Mouse (Mus musculus) midbrain, embryonic 16.5 days (tissue): ENCODE measurements at regions not wholly inside any gene's neighbourhood (a gene's known extent, or its start where the extent isn't known, plus 50 kb on each side); places are given as distances from the start of the nearest gene placed in this dataset.

Source experiments
- ATAC-seq: fragments of 200-750 bp; cut with Nextera tagmentation; 2 replicates; pipeline ENCODE4 v1.8.0; 2017; ENCODE audit warnings: moderate TSS enrichment
- H3K27ac ChIP-seq: fragments of 300-500 bp; sonication (generic); 2 replicates; pipeline ENCODE4 v1.5.1; 2014; ENCODE audit warnings: mild to moderate bottlenecking, low read length, mixed read lengths
- H3K27me3 ChIP-seq: fragments of 300-500 bp; sonication (generic); 2 replicates; pipeline ENCODE4 v1.6.1; 2014; ENCODE audit warnings: low read depth, low read length, mixed read lengths; ENCODE audit not compliant: control insufficient read depth, insufficient read depth
- H3K36me3 ChIP-seq: fragments of 300-500 bp; sonication (generic); 2 replicates; pipeline ENCODE4 v1.6.1; 2014; ENCODE audit warnings: mild to moderate bottlenecking, low read length, moderate library complexity, mixed read lengths; ENCODE audit not compliant: control insufficient read depth, insufficient read depth
- H3K4me1 ChIP-seq: fragments of 300-500 bp; sonication (generic); 2 replicates; pipeline ENCODE4 v1.6.1; 2014; ENCODE audit warnings: mild to moderate bottlenecking, low read length, mixed read lengths; ENCODE audit not compliant: control insufficient read depth, insufficient read depth
- H3K4me2 ChIP-seq: fragments of 300-500 bp; sonication (generic); 2 replicates; pipeline ENCODE4 v1.6.1; 2014; ENCODE audit warnings: mild to moderate bottlenecking, low read length, mixed read lengths
- H3K4me3 ChIP-seq: fragments of 300-500 bp; sonication (generic); 2 replicates; pipeline ENCODE4 v1.5.1; 2014; ENCODE audit warnings: low read depth, mild to moderate bottlenecking, low read length, moderate library complexity, mixed read lengths
- H3K9ac ChIP-seq: fragments of 300-500 bp; sonication (generic); 2 replicates; pipeline ENCODE4 v1.6.1; 2014; ENCODE audit warnings: low read depth, low read length, mixed read lengths
- H3K9me3 ChIP-seq: fragments of 300-500 bp; sonication (generic); replicated peaks from 2 replicates; pipeline ENCODE4 v1.6.1; 2014; ENCODE audit warnings: mild to moderate bottlenecking, low read length, mixed read lengths; ENCODE audit not compliant: control insufficient read depth, poor library complexity, severe bottlenecking
- WGBS: fragments of 180-500 bp; shearing (Covaris S2); extraction: QIAGEN DNeasy Blood & Tissue Kit; methylation state at CpG from one replicate; pipeline ENCODE4 v1.1.7; 2014; 5-methylcytosine and 5-hydroxymethylcytosine counted together

DNA sequence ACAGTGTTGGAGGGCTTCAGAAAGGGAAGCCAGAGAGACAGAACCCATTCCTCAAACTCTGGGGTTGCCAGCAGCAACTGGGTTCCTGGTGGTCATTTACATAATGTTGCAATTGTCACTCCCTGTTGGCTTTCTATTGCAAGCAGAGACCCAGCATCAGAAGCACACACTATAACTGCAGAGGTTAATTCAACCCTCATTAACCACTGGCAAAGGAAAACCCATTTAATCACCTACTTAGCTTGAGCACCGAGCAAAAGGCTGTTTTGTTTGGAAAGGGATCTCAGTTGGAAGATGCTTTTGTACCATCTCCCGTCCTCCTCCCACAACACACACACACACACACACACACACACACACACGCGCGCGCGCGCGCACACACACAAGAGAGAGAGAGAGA lies 312.0 kb downstream of the Prdm2 start:
- H3K36me3 ChIP-seq: no peaks in the 10 kb centered on the region
- no peaks in the 10 kb centered on the region for H3K4me1 ChIP-seq
- WGBS: 81% methylated on average over 9 of the region's 9 CpGs
- no peak for ATAC-seq
- no peaks in the 10 kb centered on the region for H3K27me3 ChIP-seq
- no peak overlapping the region for H3K27ac ChIP-seq
- H3K9me3 ChIP-seq: no peaks in the 10 kb centered on the region; the same call in 1 of the 2 replicates
- no peak overlapping the region for H3K9ac ChIP-seq
- H3K4me2 ChIP-seq: no peak overlapping the region
- H3K4me3 ChIP-seq: no peak overlapping the region

- WGBS: 76% methylated on average over 1 of the region's 1 CpGs
- no peak overlapping the region for H3K27ac ChIP-seq
- no peak for ATAC-seq
- H3K4me2 ChIP-seq: no peak overlapping the region
- no peaks in the 10 kb centered on the region; the same call in 1 of the 2 replicates for H3K9me3 ChIP-seq
- H3K4me3 ChIP-seq: no peak overlapping the region
- no peaks in the 10 kb centered on the region for H3K4me1 ChIP-seq
- H3K36me3 ChIP-seq: no peaks in the 10 kb centered on the region
- H3K9ac ChIP-seq: no peak overlapping the region
- no peaks in the 10 kb centered on the region for H3K27me3 ChIP-seq
Measured at GRCm38 (mm10) chr4:142898994-142899393, 313.8 kb downstream of the Prdm2 start.

- Histone ChIP-seq H3K27me3 (no peaks in the 10 kb centered on the region), H3K4me3 (no peak overlapping the region), H3K9me3 (0 out of 2 replicates have a peak, but pooled peaks cover 2% of the 10 kb centered on the region), H3K36me3 (no peaks in the 10 kb centered on the region), H3K9ac (no peak overlapping the region), H3K4me2 (no peak overlapping the region), H3K27ac (no peak overlapping the region), H3K4me1 (peaks cover 15% of the 10 kb centered on the region)
- ATAC-seq: no peak
- WGBS: 100% methylated on average over 1 of the region's 1 CpGs
Measured at GRCm38 (mm10) chr4:142890711-142891110, 322.1 kb downstream of the Prdm2 start.

GRCm38 (mm10) chr4:142888891-142889290 lies 323.9 kb downstream of the Prdm2 start:
- Histone ChIP-seq H3K9me3 (0 out of 2 replicates have a peak, but pooled peaks cover 2% of the 10 kb centered on the region), H3K36me3 (no peaks in the 10 kb centered on the region), H3K27ac (no peak overlapping the region), H3K4me1 (peaks cover 15% of the 10 kb centered on the region), H3K4me3 (no peak overlapping the region), H3K27me3 (no peaks in the 10 kb centered on the region), H3K4me2 (no peak overlapping the region), H3K9ac (no peak overlapping the region)
- no peak for ATAC-seq
- 83% methylated on average over 4 of the region's 4 CpGs for WGBS

DNA sequence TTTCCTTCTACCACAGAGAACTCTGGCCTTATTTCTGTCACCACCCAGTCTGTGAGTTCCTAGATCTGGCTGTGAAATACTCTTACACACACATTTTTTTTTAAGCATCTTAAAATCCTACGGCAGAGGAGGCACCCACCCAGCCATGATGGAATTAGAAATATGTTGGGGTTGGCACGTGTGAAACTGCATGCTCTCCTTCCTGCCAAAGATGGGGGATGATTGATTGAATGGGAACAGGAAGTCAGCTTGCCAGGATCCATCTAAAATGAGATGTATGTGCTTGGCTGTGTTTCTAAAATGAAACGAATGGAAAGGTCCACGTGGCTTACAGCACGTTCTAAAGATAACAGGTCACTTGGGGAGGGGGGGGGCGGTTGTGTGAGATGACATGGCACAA lies 324.9 kb downstream of the Prdm2 start:
- ATAC-seq: no peak
- 0 out of 2 replicates have a peak, but pooled peaks cover 2% of the 10 kb centered on the region for H3K9me3 ChIP-seq
- H3K4me3 ChIP-seq: no peak overlapping the region
- H3K27me3 ChIP-seq: no peaks in the 10 kb centered on the region
- peaks cover 15% of the 10 kb centered on the region for H3K4me1 ChIP-seq
- no peak overlapping the region for H3K9ac ChIP-seq
- H3K4me2 ChIP-seq: no peak overlapping the region
- 69% methylated on average over 6 of the region's 6 CpGs for WGBS
- no peak overlapping the region; the same call in 1 of the 2 replicates for H3K27ac ChIP-seq
- no peaks in the 10 kb centered on the region for H3K36me3 ChIP-seq

DNA sequence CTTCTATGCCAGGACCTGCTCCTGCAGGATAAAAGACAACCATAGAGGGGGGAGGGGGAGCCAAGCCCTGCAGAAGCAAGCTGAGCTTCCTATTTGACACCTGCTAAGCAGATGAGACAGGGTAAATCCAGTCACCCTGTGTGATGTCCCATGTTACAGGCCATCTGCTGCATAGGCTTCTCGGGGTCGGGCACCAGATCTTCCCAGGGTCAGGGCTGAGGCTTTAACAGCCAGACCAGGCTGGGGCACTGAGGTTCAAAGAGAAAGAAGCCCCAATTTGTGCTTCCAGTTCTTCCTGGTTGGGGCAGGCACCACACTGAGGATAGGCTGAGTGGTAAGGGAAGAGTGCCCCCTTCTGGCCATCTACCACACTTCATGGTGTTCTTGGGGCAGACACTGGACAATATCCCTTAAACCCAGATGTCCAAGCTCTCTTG lies 332.5 kb downstream of the Prdm2 start:
- Histone ChIP-seq H3K27ac (no peak overlapping the region), H3K36me3 (no peaks in the 10 kb centered on the region), H3K4me3 (no peak overlapping the region), H3K27me3 (no peaks in the 10 kb centered on the region), H3K9ac (no peak overlapping the region), H3K9me3 (no peaks in the 10 kb centered on the region; the same call in 1 of the 2 replicates), H3K4me1 (peaks cover 6% of the 10 kb centered on the region), H3K4me2 (no peak overlapping the region)
- 8% methylated on average over 2 of the region's 2 CpGs for WGBS
- peak; percentile 64; the same call in 1 of the 2 replicates for ATAC-seq

GRCm38 (mm10) chr4:142876151-142876550 lies 336.6 kb downstream of the Prdm2 start:
- H3K9me3 ChIP-seq: no peaks in the 10 kb centered on the region; the same call in 1 of the 2 replicates
- H3K4me1 ChIP-seq: peaks cover 6% of the 10 kb centered on the region
- no peak overlapping the region for H3K4me2 ChIP-seq
- H3K27me3 ChIP-seq: no peaks in the 10 kb centered on the region
- 88% methylated on average over 3 of the region's 3 CpGs for WGBS
- H3K27ac ChIP-seq: no peak overlapping the region
- H3K36me3 ChIP-seq: no peaks in the 10 kb centered on the region
- H3K4me3 ChIP-seq: no peak overlapping the region
- no peak for ATAC-seq
- no peak overlapping the region for H3K9ac ChIP-seq

GRCm38 (mm10) chr4:142875105-142875504 lies 337.7 kb downstream of the Prdm2 start:
- Histone ChIP-seq H3K9me3 (no peaks in the 10 kb centered on the region; the same call in 1 of the 2 replicates), H3K4me2 (no peak overlapping the region), H3K4me1 (peaks cover 2% of the 10 kb centered on the region), H3K27ac (no peak overlapping the region), H3K4me3 (no peak overlapping the region), H3K36me3 (no peaks in the 10 kb centered on the region), H3K27me3 (no peaks in the 10 kb centered on the region), H3K9ac (no peak overlapping the region)
- 70% methylated on average over 5 of the region's 5 CpGs for WGBS
- ATAC-seq: no peak

DNA sequence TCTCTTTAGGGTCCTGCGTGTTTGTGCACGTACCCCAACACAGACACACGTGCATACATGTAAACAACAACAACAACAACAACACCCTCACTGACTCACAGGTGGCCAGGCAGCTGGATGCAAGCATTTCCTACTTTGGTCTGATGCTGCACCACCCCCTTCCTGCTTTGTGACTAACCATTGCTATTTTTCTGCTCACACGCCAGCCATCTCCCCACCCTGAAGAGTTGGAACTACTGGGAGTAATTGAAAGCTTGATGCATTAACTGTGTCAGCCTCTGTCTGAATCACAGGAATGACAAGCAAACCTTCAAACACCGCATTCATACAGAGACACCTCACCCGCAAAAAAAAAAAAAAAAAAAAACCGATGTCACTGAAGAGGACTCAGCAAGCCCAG lies 346.5 kb downstream of the Prdm2 start:
- ATAC-seq: no peak
- no peaks in the 10 kb centered on the region for H3K9me3 ChIP-seq

More for the DNA sequence above, 346.5 kb downstream of the Prdm2 start:
- Histone ChIP-seq H3K27ac (no peak overlapping the region), H3K9ac (no peak overlapping the region), H3K36me3 (no peaks in the 10 kb centered on the region), H3K4me2 (no peak overlapping the region), H3K27me3 (no peaks in the 10 kb centered on the region), H3K4me1 (peaks cover 3% of the 10 kb centered on the region; the same call in 1 of the 2 replicates), H3K4me3 (no peak overlapping the region)
- 84% methylated on average over 7 of the region's 7 CpGs for WGBS
